Mouse (Mus musculus): ENCODE results near the gene Msh2.

- TF ChIP-seq CTCF (IDR thresholded peaks at IDR 0.05; ENCODE audit: borderline replicate concordance, insufficient read depth, low read depth, low read length) = no peak
- no peak for TF ChIP-seq POLR2A (IDR thresholded peaks at IDR 0.05; ENCODE audit: borderline replicate concordance, insufficient read depth, low read length)
These were observed 73.1 kb downstream of the Msh2 start for GRCm38 (mm10) chr17:87744985-87745925.

All from cerebellum, adult 2 months (tissue).